Mouse (Mus musculus): ENCODE results near the gene Mesp2.
"Not testable (repeated sequence)": the region's sequence is repeated elsewhere in the genome, so short reads cannot be mapped to it uniquely, and the experiment has no call there.

Mesp2 gene

DNA sequence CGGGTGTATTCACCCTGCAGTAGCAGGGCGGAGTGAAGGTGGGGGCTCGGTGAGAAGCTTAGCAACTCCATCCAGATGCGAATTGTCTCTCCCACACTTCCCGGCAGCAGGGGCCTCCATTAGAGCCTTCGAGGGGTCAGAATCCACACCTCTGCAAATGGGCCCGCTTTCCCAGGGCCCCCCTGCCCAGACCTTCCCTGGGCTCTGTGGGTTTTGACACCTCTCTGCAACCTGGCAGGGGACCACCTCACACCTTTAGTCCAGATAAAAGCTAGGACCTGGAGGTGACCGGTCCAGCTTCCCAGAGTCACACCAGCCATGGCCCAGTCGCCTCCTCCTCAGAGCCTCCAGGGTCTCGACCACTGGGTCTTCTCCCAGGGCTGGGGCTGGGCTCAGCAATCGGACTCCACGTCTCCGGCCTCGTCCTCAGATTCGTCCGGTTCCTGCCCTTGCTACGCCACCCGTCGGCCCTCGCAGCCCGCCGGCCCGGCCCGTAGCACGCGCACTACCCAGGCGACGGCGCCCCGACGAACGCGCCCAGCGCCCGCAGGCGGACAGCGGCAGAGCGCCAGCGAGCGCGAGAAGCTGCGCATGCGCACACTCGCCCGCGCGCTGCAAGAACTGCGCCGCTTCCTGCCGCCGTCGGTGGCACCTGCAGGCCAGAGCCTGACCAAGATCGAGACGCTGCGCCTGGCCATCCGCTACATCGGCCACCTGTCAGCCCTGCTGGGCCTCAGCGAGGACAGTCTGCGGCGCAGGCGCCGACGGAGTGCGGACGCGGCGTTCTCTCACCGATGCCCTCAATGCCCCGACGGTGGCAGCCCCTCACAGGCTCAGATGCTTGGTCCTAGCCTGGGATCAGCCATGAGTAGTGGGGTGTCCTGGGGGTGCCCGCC, at the start of gene Mesp2:
TSS of gene Mesp2 (plus strand) at position 117 of the 896 bp plus-strand sequence.
- no peak for DNase-seq (ENCODE audit: low spot score)

DNA sequence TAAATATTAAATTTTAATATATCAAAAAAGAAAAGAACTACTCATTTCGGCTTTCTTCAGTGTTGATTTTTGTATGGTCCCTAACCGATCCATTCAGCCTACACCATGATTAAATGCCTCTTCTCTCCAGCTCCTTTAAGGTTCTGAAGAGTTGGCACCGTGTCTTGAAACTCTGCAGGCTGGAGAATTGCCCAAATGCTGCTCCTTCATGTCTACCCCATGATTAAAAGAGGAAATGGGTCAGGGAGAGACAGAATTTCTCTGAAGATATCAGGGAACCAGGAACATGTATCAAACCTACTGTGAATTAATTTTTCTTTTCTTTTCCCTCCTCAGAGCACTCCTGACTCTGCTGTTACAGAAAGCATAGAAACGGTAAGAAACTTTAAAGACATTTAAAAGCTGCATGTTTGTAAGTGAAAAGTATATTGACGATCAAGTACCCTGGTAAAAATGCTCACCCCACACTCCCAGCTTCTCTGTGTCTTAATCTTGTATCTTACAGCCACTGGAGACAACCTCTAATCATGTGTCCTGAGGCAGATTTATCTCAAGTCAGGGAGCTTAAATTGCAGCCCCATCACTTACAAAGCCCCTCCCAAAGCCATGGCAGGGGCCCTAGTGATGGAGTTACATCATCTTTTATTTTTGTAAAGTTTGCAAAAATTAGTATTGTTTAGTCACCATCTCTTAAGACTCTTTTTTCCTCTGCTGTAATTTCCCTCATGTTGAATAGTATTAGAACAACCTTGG, 49.2 kb upstream of the Mesp2 start:
- no peak for DNase-seq (ENCODE audit: low spot score)

DNA sequence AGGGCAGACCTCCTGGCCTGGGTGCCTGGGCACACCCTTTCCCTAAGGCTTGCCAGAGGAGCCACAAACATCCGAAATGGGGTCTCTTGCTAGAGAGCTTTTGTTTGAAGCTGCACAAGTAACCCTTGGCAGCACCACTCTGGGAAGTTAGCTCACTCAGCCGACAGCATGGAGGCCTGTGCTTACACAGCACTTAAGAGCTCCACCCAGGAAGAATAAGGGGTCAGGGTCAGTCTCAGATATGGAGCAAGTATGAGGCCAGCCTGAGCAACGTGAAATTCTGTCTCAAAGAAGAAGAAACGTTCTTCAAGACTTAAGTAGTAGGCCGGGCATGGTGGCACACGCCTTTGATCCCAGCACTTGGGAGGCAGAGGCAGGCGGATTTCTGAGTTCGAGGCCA, 48.4 kb upstream of the Mesp2 start:
- no peak for DNase-seq (ENCODE audit: low spot score)

DNA sequence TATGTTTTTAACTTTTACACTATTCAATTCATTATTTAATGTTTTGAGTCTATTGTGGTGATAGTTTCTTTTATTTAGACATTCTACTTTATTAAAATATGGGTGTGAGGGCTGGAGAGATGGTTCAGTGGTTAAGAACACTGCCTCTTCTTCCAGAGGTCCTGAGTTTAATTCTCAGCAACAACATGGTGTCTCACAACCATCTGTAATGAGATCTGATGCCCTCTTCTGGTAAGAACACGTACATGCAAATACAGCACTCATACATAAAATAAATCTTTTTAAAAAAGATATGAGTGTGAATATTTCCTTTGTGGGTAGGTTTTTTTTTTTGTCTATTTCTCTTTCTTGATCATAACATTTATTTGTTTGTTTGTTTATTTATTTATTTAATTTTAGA, 44.5 kb upstream of the Mesp2 start:
- DNase-seq (ENCODE audit: low spot score) = no peak

DNA sequence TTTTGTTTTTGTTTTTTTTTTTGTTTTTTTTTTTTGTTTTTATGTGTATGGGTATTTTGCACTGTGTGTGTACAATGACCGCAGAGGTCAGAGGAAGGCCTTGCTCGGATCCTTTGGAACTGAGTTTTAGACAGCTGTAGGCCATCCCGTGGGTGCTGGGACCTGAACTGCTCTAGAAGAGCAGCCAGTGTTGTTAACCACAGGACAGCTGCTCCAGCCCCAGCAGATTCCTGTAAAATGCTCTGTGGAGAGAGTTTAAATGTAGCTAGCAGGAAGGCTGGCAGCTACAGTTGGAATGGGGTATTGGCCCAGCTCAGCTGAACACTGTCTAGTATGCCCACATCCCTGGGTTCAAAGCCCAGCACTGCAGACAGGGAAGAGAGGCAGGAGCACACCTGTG, 40.9 kb upstream of the Mesp2 start:
- DNase-seq (ENCODE audit: low spot score) = no peak

DNA sequence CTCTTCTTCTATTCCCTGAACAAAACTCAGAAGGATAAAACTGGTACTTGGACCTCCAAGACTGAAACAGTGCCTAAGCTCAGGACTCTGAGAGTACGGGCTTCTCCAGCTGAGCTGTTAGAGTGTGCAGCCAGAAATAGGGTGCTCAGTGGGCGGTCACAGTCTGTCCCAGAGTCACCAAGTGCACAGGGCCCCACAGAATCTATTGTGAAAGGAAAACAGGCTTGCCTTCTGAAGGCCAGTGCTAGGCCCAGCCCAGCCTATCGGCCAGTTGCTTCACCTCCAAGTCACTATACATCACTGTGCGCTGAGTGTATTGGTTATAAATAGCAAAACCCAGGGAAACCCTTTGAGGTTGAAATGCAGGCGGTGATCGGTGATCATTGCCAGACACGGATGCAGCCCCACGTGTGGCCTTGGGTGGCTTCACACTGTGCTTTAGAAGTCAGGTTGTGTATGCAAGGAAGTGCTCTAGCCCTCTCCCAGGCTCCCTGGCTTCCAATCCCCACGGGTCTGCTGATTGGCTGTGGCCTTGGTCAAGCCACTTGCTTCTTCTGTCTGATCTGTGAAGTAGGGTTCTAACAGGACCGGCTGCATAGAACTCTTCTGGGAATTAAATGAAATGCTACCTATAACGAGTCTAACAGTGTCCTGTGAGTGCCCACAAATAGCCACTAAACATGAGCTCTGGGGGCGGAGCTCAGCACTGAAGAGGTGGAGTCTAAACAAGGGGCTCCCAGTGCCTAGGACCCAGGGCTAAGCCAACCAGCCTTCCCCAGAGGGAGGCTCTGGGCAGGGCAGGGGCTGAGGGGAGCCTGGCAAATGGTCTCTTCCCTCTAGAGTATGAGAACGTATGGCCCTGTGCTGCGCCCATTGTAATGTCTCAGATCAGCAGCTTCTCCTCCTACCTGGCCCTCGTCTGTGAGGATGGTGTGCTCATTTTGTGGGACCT, 38.7 kb upstream of the Mesp2 start:
- DNase-seq (ENCODE audit: low spot score) = no peak

DNA sequence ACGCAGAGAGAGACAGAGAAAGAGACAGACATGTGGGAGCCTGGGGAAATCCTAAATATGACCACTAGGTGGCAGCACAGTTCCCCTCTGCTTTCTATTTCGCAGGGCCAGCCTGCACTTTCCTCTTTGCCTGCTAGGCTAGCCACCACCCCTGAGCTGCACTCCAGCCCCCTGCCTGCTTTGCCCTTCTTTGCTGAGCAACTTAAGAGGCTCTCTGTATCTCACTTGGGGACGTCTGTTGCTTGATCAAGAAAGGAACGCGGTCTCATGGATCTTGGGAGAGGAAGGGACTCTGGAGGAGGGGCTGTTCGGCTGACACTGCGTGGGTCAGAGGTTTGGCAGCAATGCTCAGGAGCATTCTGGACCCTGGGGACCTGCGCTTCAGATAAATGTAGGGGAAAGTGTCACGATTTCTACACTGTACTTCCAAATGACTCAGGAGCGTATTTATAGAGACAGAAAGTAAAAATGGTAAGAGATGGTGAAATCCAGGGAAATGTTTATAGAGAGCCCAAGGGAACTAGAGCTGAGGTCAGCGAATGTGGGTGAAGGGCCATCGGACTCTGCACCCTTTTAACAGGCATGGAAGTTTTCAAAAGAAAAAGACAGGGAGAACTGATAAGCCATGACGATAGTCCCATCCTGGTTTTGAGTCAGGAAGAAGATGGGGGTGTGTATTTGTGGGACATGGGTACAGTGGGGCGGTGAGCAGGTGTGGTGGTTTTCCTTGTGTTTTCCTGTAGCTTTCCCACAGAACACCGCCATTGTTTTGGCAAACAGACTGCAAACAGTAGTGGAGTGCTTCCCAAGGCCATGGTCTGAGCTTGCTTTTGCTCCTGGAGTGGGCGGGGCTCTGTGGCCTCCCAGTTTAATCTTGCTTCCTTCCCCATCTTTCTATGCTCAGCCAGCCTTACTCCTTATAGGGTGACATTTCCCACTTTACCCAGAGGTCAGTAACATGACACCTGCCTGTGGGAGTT, 29.6 kb upstream of the Mesp2 start:
- DNase-seq (ENCODE audit: low spot score) = peak; percentile 56

DNA sequence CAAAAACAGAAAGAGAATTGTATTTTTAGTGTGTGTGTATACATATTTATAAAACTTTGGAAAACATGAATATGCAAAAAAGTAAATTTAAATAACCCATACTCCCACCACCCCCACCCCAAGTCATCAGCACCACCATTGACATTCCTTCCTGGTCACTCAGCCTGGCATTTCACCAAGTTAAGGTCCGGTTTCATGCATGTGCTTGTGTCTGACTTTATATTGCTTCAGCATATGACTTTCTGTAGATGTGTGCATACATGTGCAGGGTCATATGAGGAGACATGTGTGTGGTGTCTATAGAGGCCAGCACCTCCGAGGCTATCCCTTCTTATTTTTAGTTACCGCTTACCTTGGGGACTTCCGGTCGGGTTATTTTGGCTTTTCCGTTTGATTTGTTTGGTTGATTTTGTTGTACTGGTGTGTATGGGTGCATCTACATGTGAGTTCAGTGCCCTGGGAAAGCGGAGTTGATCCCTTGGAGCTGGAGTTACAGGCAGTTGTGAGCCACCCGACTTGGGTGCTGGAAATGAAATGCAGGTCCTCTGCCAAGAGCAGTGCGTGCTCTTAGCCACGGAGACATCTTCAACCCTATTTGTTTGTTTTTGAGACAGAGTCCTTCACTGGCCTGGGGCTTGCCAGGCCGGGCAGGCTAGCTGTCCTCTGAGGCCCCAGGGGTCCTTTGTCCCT, 28.6 kb upstream of the Mesp2 start:
- DNase-seq (ENCODE audit: low spot score) = no peak

DNA sequence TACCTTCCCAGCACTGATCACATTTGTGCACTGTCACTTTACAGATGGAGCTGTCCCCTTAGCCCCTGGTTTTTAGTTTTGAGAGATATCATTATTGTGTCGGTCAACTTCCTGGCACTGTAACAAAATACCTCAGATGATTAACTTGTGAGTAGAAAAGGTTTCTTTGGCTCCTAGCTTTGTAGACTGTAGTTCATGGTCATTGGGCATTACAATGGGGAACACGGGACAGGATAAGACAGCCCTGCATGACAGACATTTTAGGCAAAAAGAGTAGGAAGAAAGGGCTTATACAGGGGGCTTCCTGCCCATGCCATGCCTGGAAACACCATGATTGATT, 28.0 kb upstream of the Mesp2 start:
- DNase-seq (ENCODE audit: low spot score) = no peak

DNA sequence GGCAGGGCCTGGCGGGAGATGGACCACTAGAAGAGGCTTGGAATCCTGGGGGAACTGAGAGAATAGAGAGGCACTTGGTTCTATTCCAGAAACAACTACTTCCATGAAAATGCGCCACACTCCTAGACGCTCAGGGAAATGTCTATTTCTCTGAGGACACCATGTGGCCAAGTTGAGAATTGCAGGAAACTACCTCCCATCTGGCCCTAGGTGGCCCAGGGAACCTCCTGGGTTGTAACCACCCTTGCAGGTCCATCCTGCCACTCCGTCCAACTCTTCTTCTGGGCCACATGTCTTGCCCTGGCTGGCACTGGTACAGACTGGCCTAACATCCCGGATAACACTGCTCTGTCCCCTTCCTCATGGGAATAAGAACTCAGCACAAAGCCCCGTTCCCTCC, 24.2 kb upstream of the Mesp2 start:
- DNase-seq (ENCODE audit: low spot score) = peak; percentile 60

DNA sequence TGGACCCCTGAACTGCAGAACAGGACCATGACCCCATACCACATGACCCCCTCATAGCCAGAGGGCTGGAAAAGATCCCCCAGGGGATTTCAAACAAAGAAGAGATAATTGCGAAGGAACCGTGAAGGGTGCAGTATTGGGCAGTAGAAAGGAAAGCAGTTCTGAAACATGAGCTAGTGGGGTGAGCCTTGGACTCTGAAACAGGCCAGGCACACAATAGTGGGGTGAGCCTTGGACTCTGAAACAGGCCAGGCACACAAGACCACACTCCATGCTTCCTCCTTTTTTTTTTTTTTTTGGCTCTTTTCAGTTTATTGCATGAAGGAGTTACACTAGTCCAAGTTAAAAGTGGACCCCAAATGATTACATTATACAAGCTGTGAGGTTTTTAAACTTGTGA, 20.7 kb upstream of the Mesp2 start:
- not testable (repeated sequence) for DNase-seq (ENCODE audit: low spot score)

DNA sequence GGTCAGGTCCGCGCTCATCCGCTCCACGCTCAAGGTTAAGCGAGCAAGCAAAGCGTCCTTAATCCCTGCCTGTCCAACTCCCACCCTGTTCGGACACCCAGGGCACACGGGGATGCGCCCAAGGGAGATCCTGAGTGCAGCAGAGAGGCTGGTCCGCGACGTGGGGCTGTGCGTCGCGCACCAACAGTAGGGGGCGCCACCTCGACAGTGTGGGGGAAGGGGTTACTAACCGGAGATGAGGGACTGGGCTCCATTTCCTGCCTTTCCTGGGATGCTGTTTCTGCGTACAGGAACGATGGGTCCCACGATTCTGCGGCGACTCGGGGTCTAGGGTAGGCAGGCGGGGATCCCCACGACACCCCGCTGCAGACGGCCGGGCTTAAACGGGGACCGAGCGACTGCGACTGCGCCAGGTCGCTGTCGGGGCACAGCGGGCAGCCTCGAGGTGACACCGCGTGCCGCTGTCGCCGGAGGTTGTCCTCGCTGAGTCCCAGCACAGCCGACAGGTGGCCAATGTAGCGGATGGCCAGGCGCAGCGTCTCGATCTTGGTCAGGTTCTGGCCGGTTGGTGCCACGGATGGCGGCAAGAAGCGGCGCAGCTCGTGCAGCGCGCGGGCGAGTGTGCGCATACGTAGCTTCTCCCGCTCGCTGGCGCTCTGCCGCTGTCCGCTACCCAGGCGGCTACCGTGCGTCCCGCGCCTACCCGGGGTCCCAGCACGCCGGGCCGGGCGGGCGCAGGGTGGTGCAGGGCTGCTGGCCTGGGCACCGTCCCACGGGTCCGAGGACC, 17.7 kb upstream of the Mesp2 start:
- DNase-seq (ENCODE audit: low spot score) = no peak

DNA sequence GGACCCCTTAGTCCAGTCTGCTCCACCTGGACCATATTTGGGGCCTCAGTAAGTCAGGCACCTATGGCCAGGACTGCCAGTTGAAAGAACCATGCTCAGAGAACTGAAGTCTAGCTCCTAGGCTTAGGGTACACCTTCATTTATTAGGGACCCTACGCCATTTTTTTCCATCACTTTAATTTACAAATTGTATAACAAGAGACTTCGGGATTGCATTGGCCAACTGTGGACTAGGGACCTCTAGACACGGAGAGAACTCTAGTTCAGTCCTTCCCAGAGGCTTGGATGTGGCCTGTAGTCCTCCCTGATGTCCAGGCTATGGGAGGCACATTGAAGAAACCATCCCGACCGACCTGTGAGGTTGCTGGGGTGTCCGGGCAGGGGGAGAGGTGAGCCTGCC, 16.8 kb upstream of the Mesp2 start, which contains the start of gene Mesp1:
TSS of gene Mesp1 (minus strand) at position 101 of the 400 bp plus-strand sequence.
- no peak for DNase-seq (ENCODE audit: low spot score)

DNA sequence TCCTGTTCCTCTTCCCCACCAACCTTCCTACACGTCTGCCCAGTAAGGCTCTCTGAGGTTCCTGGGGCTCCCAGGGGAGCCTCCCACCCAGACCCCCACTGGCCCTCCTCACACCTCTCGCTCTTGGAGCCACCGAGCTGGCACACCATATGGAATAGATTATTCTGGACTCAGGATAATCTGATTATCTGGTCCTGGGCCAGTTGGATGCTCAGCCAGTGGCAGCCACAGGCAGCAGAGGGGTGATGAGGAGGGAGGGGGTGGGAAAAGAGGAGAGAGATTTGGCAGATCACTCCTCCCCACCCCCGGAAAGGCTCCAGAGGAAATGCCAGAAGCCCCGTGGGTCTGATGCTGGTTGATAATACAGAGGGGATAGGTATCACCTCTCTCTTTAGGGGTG, 11.9 kb upstream of the Mesp2 start:
- DNase-seq (ENCODE audit: low spot score) = no peak

DNA sequence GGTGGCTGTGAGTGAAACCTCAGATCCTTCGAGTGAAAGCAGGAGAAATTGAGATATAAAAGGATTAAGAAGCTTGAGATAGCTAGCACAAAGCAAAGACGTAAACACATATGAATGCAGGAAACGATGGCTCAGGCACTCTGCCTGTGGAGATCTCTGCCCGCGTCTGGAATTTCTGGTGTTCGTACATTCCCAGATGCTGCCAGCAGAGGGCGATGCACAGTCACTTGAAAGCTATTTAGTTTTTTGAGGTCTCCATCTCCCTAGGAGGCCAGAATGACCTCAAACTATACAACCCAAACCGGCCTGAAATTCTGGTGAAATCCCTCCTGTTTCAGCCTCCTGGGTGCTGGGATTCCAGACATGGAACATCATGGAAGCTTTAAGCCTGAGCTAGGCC, 11.5 kb upstream of the Mesp2 start:
- peak; percentile 77 for DNase-seq (ENCODE audit: low spot score)

DNA sequence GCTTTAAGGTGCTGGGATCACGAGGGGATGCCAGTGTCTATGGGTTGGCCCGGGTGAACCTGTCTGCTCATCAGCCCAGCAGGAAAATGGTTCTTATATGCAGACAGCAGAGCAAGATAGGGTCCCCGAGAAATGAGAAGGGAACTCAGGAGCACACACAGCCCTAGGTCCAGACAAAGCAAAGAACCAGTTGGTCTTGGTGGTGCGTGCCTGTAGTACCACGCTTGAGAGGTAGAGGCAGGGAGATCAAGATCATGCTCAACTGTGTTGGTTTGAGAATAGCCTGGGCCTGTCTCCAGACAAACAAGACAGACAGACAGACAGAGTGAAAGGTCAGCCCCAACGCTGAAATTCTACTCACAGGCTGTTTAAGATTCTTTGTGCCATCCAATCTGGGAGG, 11.0 kb upstream of the Mesp2 start:
- no peak for DNase-seq (ENCODE audit: low spot score)

DNA sequence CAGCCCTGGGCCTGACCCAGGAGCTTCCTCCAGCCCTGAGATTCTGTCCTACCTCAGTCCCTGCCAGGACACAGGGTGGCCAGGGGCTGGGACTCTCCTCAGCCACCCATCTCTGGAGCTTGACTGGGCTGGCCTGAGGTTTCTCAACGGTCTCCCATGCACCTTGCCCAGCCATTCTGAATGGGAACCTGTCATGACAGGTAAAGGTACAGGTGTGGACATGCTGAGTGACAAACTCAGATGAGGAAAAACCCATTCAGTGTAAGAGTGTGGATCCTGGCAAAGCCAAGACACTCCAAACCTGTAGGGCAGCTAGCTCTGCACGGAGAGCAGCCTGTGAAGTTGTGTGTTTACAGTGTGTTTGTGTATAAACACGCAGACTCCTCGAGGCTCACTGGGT, 10.2 kb upstream of the Mesp2 start:
- no peak for DNase-seq (ENCODE audit: low spot score)

DNA sequence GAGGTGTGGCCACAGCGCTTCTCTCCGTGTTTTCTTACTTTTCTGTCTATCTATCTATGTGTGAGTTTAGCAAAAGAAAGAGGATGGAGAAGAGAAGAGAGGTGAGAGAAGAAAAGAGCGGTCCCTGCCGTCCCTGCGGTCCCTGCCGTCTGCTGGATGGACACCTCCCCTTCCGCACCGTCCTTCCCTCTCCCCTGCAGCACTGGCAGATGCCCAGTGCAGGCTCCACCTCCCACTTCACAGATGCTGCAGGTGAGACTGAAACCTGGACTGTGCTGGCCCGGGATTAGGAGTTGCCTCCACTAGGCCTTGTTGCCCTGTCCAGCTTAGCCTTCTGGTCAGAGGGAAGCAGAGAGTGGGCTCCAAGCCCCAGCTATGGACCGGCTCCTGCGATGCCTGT, 9.1 kb upstream of the Mesp2 start:
- no peak for DNase-seq (ENCODE audit: low spot score)

DNA sequence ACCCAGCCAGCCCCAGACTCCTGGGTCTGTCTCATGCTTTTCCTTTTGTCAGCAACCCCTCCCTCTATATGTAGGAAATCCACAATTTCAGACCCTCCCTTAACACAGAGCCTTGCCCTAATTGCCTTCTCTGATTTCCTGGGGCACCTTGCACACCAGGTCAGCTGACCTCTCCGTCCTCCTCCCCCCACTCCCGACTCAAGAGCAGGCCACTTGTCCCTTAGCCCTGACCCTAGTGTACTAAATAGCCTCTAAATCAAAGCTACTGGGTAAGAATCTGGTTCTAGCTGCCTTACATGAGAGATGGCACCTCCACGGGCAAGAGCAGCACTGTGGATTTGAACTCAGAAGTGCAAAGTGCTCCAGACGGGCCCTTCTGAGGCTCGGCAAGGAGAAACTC, 8.5 kb upstream of the Mesp2 start:
- DNase-seq (ENCODE audit: low spot score) = no peak

DNA sequence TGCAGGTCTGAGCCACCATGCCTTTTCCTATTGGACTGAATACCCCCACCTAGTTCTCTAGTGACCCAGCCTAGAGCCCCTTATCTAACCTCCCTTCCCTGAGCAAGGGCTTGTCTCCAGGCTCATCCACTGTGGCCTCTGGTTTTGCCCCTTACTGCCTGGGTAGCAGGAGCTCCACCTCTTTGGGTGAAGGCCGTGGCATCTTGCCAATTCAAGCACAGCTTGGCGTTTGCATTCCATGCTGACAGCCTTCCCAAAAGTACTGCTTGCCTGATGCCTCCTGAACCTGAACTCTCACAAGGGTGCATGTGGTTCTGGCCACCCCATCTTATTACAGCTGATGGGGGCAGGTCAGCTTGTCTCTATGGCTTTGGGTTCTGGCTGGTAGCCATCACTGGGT, 6.6 kb upstream of the Mesp2 start:
- no peak for DNase-seq (ENCODE audit: low spot score)
